Mouse (Mus musculus) lung, adult 2 months (tissue): ENCODE results near the gene Orai3. TPM values are rescaled to one million over a fixed set of nuclear protein-coding genes. Genes with fewer than 3 reads are reported as not detected.

Source experiments
- DNase-seq: peaks from one replicate; pipeline ENCODE4 v3.0.0; 2022
- H3K4me1 ChIP-seq: fragments of 200-500 bp; 2 replicates; pipeline ENCODE4 v1.6.1; 2011; ENCODE audit warnings: low read length; ENCODE audit not compliant: control insufficient read depth, insufficient read depth
- H3K4me3 ChIP-seq: fragments of 200-500 bp; replicated peaks from 2 replicates; pipeline ENCODE3; 2011; ENCODE audit warnings: low read depth, mild to moderate bottlenecking, control low read depth, low read length; ENCODE audit errors: extremely low read depth
- CTCF ChIP-seq: fragments of 200-500 bp; IDR thresholded peaks from 2 replicates; pipeline ENCODE4 v1.5.1; 2011; ENCODE audit warnings: mild to moderate bottlenecking, low read length, control low read depth; ENCODE audit not compliant: insufficient read depth
- POLR2A ChIP-seq: fragments of 200-500 bp; IDR thresholded peaks from 2 replicates; pipeline ENCODE4 v1.6.1; 2011; ENCODE audit warnings: low read depth, mild to moderate bottlenecking, control low read depth, low read length, borderline replicate concordance; ENCODE audit errors: extremely low read depth
- WGBS: fragments of 180-500 bp; shearing (Covaris S2); methylation state at CpG from one replicate; pipeline ENCODE4 v1.1.7; 2018; 5-methylcytosine and 5-hydroxymethylcytosine counted together
- polyA plus RNA-seq: library from polyadenylated mRNA; depleted of rRNA; stranded (reverse); fragments of >200 nt; gene quantifications from 2 replicates; pipeline ENCODE4 v1.2.3, GENCODE M21; 2012

Orai3 gene
- polyA plus RNA-seq, 1 experiment, result 45.6 TPM

DNA sequence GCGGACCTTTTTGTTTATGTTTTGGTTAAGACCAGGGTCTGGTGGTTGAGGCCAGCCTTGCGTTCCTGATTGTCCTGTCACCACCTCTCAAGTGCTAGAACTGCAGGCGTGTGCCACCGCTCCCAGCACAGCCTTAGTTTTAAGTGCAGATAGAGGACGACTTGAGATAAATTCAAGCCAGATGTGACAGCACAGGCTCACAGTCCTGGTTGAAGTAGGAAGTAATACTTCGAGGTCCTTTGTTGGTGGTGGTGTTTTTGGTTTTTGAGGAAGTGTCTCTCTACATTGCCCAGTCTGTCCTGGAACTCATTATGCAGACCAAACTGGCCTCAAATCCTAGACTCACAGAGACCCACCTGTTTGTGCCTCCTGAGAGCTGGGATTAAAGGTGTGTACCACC lies 9.9 kb upstream of the Orai3 start:
- no peak for DNase-seq
- H3K4me3 ChIP-seq, result no peak overlapping the region
- TF ChIP-seq POLR2A (no peak), CTCF (no peak)

DNA sequence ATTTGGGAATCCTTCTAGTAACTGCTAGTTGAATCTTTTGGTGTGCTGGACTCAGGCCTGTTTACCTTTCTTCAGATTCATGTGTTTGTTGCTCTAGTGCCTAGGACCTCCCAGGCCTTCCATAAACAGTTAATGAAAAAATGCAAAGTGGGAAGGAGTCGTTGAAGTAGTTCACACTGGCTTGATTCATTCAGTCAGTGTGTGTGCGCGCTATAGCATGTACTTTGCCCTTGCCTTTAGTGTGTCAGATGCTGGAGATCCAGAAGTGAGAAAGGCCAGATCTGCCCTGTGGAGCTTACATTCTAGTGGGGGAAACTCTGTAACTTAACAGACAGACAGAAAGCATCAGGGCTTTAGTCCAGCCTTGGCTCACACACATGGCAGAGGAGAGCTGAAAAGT lies 9.1 kb upstream of the Orai3 start:
- no peak for TF ChIP-seq POLR2A
- no peak for TF ChIP-seq CTCF
- 77% methylated on average over 3 of the region's 3 CpGs for WGBS

More for the DNA sequence above, 9.9 kb upstream of the Orai3 start:
- 48% methylated on average over 6 of the region's 6 CpGs for WGBS
- H3K4me1 ChIP-seq, result no peaks in the 10 kb centered on the region

GRCm38 (mm10) chr7:127761026-127761425 lies 8.6 kb upstream of the Orai3 start:
- H3K4me3 ChIP-seq, result no peak overlapping the region
- no peaks in the 10 kb centered on the region for H3K4me1 ChIP-seq
- DNase-seq, result peak; percentile 73
- TF ChIP-seq POLR2A, result no peak
- peak; percentile 97 for TF ChIP-seq CTCF
- WGBS, result 12% methylated on average over 7 of the region's 7 CpGs

More for the DNA sequence above, 9.1 kb upstream of the Orai3 start:
- Histone ChIP-seq H3K4me3 (no peak overlapping the region), H3K4me1 (no peaks in the 10 kb centered on the region)
- DNase-seq, result no peak

DNA sequence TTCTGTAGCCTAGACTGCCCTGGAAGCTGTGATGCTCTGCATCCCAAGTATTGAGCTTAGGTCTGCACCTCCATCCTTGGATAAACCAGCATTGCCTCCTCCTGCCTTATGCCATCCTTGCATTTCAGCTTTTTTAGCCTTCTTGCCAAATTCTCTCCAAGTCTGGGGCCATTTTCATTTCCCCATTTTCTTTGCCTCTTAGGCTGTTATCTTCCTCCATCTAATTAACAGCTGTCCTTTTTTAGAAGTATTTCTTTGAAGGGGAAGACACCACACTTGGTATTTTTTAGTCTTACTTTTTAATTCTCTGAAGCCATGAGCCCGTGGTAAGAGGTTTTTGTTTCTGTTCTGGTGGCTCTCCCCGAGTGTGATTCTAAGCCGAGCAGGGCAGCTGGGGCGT lies 6.0 kb upstream of the Orai3 start:
- 0 out of 2 replicates have a peak, but pooled peaks cover 3% of the 10 kb centered on the region for H3K4me1 ChIP-seq
- H3K4me3 ChIP-seq, result no peak overlapping the region
- DNase-seq, result no peak
- 82% methylated on average over 4 of the region's 4 CpGs for WGBS
- TF ChIP-seq CTCF (no peak), POLR2A (no peak)

DNA sequence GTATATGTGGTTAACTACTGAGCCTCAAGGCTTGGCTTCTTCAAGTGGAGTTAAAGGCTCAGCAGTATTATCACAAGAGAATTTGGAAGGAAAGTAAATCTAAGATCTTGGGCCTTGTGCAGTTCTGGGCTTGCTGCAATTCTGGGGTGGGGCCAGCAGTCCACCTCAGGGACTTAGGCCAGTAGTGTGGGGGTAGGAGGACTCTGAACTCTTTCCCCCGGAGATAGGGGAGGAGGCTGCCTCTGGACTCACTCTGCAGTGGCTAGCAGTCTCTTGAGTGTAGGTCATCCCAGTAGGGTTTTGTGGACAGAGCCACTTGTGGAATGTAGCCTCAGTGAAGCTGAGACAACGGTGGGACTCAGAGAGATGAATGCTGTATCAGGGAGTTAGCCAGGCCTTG lies 3.9 kb upstream of the Orai3 start:
- H3K4me3 ChIP-seq, result no peak overlapping the region
- no peak for DNase-seq
- 79% methylated on average over 2 of the region's 2 CpGs for WGBS
- TF ChIP-seq CTCF (no peak), POLR2A (no peak)
- H3K4me1 ChIP-seq, result peaks cover 3% of the 10 kb centered on the region; the same call in 1 of the 2 replicates

- WGBS, result 74% methylated on average over 17 of the region's 17 CpGs
- Histone ChIP-seq H3K4me1 (peaks cover 3% of the 10 kb centered on the region; the same call in 1 of the 2 replicates), H3K4me3 (no peak overlapping the region)
- no peak for DNase-seq
- TF ChIP-seq CTCF, result no peak
- no peak for TF ChIP-seq POLR2A
Measured at GRCm38 (mm10) chr7:127766851-127767609, 2.6 kb upstream of the Orai3 start.

- Histone ChIP-seq H3K4me3 (no peak overlapping the region), H3K4me1 (peaks cover 3% of the 10 kb centered on the region; the same call in 1 of the 2 replicates)
- 91% methylated on average over 19 of the region's 19 CpGs for WGBS
- TF ChIP-seq POLR2A, result no peak
- TF ChIP-seq CTCF, result no peak
- no peak for DNase-seq
Measured at GRCm38 (mm10) chr7:127767671-127768345, 1.8 kb upstream of the Orai3 start.

DNA sequence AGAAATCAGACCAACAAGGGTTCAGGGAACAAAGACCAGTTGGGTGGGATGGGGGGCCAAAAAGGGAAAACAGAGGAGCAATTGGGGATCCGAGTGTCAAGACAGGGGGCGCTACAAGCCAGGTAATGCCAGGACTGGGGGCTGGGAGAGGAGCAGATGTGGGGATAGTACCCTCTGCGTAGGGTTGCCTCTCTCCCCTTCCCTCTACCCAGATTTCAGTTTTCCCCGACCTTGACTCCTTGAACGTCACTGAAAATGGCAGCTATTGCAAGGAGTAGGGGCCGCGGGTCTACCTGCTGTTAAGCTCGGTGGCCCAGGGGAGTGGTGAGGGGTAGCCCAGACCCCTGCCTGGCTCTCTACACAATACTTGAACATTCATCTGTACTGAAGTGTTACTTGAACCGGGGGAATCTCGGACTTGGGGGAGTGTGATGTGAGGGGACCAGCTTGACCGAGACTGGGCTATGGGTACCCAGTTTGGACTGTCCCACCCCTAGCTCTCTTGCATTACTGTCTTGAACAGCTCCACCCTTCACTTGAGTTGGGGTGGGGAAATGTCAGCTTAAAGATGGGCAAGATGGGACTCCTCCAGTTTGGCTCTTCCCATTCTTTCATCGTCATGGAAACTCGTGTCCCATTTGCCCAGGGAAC lies 1.1 kb upstream of the Orai3 start:
- peaks cover 3% of the 10 kb centered on the region; the same call in 1 of the 2 replicates for H3K4me1 ChIP-seq
- H3K4me3 ChIP-seq, result no peak overlapping the region
- no peak for DNase-seq
- WGBS, result 49% methylated on average over 13 of the region's 13 CpGs
- no peak for TF ChIP-seq POLR2A
- no peak for TF ChIP-seq CTCF

- TF ChIP-seq POLR2A (no peak), CTCF (no peak)
- WGBS, result 3% methylated on average over 16 of the region's 16 CpGs
- peaks cover 5% of the 10 kb centered on the region for H3K4me1 ChIP-seq
- DNase-seq, result peak; percentile 96
- peak overlapping the region; percentile 99 for H3K4me3 ChIP-seq
Measured at GRCm38 (mm10) chr7:127768997-127769593, 520 bp upstream of the Orai3 start.
